Mouse (Mus musculus) bone marrow, adult 2 months (tissue): Measurements from ENCODE around the gene Spink4. TPM values are rescaled to one million over a fixed set of nuclear protein-coding genes. Genes with fewer than 3 reads are reported as not detected.

Experiments used
- H3K27ac ChIP-seq: fragments of 200-500 bp; 2 replicates; pipeline ENCODE4 v1.5.1; 2012; ENCODE audit warnings: low read depth, mild to moderate bottlenecking, control low read depth, inconsistent platforms, low read length; ENCODE audit not compliant: control insufficient read depth, poor library complexity, insufficient read depth
- H3K4me1 ChIP-seq: fragments of 200-500 bp; 2 replicates; pipeline ENCODE4 v1.6.1; 2011; ENCODE audit warnings: low read length; ENCODE audit not compliant: control insufficient read depth, insufficient read depth
- H3K4me3 ChIP-seq: fragments of 200-500 bp; replicated peaks from 2 replicates; pipeline ENCODE3; 2011; ENCODE audit warnings: mild to moderate bottlenecking, low read depth, low read length, control low read depth; ENCODE audit not compliant: control insufficient read depth
- CTCF ChIP-seq: fragments of 200-500 bp; IDR thresholded peaks from 2 replicates; pipeline ENCODE4 v1.5.1; 2011; ENCODE audit warnings: low read length, control low read depth; ENCODE audit not compliant: control insufficient read depth, insufficient read depth
- POLR2A ChIP-seq: fragments of 200-500 bp; IDR thresholded peaks from 2 replicates; pipeline ENCODE4 v1.6.1; 2011; ENCODE audit warnings: low read depth, mild to moderate bottlenecking, control low read depth, low read length, borderline replicate concordance; ENCODE audit not compliant: control insufficient read depth
- WGBS: fragments of 180-500 bp; shearing (Covaris S2); methylation state at CpG from one replicate; pipeline ENCODE4 v1.1.7; 2018; 5-methylcytosine and 5-hydroxymethylcytosine counted together
- polyA plus RNA-seq: library from polyadenylated mRNA; stranded (reverse); fragments of >200 nt; gene quantifications from 2 replicates; pipeline ENCODE4 v1.2.4, GENCODE M21; 2011; ENCODE audit warnings: low replicate concordance; ENCODE audit not compliant: missing spikeins, insufficient read depth, insufficient read length

The Spink4 gene
- polyA plus RNA-seq, result not detected in 2 replicates

GRCm38 (mm10) chr4:40919785-40920184 lies at the start of gene Spink4:
TSS of gene Spink4 (plus strand) at chr4:40920052.
- 32% methylated on average over 3 of the region's 3 CpGs for WGBS
- Histone ChIP-seq H3K4me1 (no peaks in the 10 kb centered on the region), H3K27ac (no peak within 1 kb of the TSS), H3K4me3 (no peak within 1 kb of the TSS)
- no peak for TF ChIP-seq POLR2A
- TF ChIP-seq CTCF, result no peak

GRCm38 (mm10) chr4:40870206-40870605 lies 49.6 kb upstream of the Spink4 start:
- 77% methylated on average over 4 of the region's 4 CpGs for WGBS
- Histone ChIP-seq H3K4me1 (no peaks in the 10 kb centered on the region; the same call in 1 of the 2 replicates), H3K27ac (no peak overlapping the region), H3K4me3 (no peak overlapping the region)
- TF ChIP-seq POLR2A, result no peak
- TF ChIP-seq CTCF, result no peak

- WGBS, result 79% methylated on average over 3 of the region's 3 CpGs
- no peak overlapping the region for H3K27ac ChIP-seq
Measured at GRCm38 (mm10) chr4:40872129-40872528, 47.7 kb upstream of the Spink4 start.

GRCm38 (mm10) chr4:40873320-40873719 lies 46.5 kb upstream of the Spink4 start:
- Histone ChIP-seq H3K4me1 (peaks cover 11% of the 10 kb centered on the region), H3K4me3 (no peak overlapping the region), H3K27ac (no peak overlapping the region)
- TF ChIP-seq CTCF (no peak), POLR2A (no peak)
- whole genome bisulfite sequencing, result 88% methylated on average over 2 of the region's 2 CpGs

More at GRCm38 (mm10) chr4:40872129-40872528, 47.7 kb upstream of the Spink4 start:
- H3K4me1 ChIP-seq, result peaks cover 9% of the 10 kb centered on the region
- TF ChIP-seq POLR2A (no peak), CTCF (no peak)
- H3K4me3 ChIP-seq, result no peak overlapping the region

GRCm38 (mm10) chr4:40874151-40874600 lies 45.7 kb upstream of the Spink4 start:
- no peak overlapping the region for H3K27ac ChIP-seq

GRCm38 (mm10) chr4:40874794-40875552 lies 44.9 kb upstream of the Spink4 start:
- 56% methylated on average over 5 of the region's 5 CpGs for WGBS
- peak overlapping the region; percentile 82; the same call in 1 of the 2 replicates for H3K27ac ChIP-seq
- TF ChIP-seq CTCF (no peak), POLR2A (no peak)
- peaks cover 11% of the 10 kb centered on the region for H3K4me1 ChIP-seq
- H3K4me3 ChIP-seq, result no peak overlapping the region

More at GRCm38 (mm10) chr4:40874151-40874600, 45.7 kb upstream of the Spink4 start:
- 73% methylated on average over 6 of the region's 6 CpGs for WGBS
- TF ChIP-seq POLR2A (no peak), CTCF (no peak)
- H3K4me3 ChIP-seq, result no peak overlapping the region
- H3K4me1 ChIP-seq, result peaks cover 11% of the 10 kb centered on the region

GRCm38 (mm10) chr4:40875842-40876241 lies 44.0 kb upstream of the Spink4 start:
- no peak for TF ChIP-seq POLR2A
- 60% methylated on average over 20 of the region's 20 CpGs for WGBS
- Histone ChIP-seq H3K27ac (peak overlapping the region; percentile 82), H3K4me3 (no peak overlapping the region), H3K4me1 (peaks cover 11% of the 10 kb centered on the region)

GRCm38 (mm10) chr4:40876814-40877371 lies 43.0 kb upstream of the Spink4 start:
- peaks cover 11% of the 10 kb centered on the region for H3K4me1 ChIP-seq
- WGBS, result 10% methylated on average over 12 of the region's 12 CpGs
- H3K4me3 ChIP-seq, result peak overlapping the region; percentile 22
- peak overlapping the region; percentile 17 for H3K27ac ChIP-seq
- no peak for TF ChIP-seq CTCF
- no peak for TF ChIP-seq POLR2A
